ENCODE assay signal across 23 mouse cellular contexts in the genomic region with DNA sequence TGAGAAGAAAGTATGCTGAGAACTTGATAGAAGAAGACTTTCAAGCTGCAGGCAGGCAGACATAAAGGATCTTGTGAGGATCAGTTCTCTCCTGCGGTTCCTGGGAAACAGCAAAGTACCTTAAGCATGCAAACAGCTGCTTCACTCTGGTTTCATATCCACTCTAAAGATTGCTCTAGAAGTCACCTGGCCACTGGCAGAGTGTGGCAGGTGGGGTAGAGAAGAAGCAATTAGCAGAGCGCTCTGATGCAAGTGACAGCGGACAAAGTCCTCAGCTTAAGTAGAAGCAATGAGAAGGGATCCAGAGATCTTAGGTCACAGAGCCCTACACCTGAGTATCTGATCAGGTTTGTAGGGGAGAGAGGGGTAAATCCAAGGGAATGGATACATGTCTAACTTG. TPM values are rescaled to one million over a fixed set of nuclear protein-coding genes. Genes with fewer than 3 reads are reported as not detected.
"Had no signal": no experiment of that assay in that cellular context is flagged by ENCODE, and none has a peak within 500 bp of the region (broad histone marks: within the 10 kb centered on the region; RNA-seq: fewer than 3 reads in every experiment).

No protein-coding gene starts in this region.

- H3K4me1 ChIP-seq: lung, embryonic 15.5 days; midbrain, embryonic 10.5 days; midbrain, embryonic 12.5 days; neural tube, embryonic 13.5 days; neural tube, embryonic 15.5 days had no signal

- DNase-seq: liver, postnatal 0 days; lung, adult 2 months; lung, postnatal 4 days; midbrain, embryonic 14.5 days; retina, postnatal 1 day; right cerebral cortex, adult 18-20 months; right cerebral cortex, postnatal 25 days; right cerebral cortex, postnatal 4 days; spleen, adult 18-20 months; thymus, adult 18-20 months; thymus, postnatal 14 days; thymus, postnatal 36 days had no signal

- H3K27ac ChIP-seq: lung, embryonic 15.5 days; midbrain, embryonic 10.5 days; midbrain, embryonic 12.5 days; neural tube, embryonic 13.5 days; neural tube, embryonic 15.5 days had no signal

- H3K9me3 ChIP-seq: lung, embryonic 15.5 days; midbrain, embryonic 10.5 days; midbrain, embryonic 12.5 days; neural tube, embryonic 13.5 days; neural tube, embryonic 15.5 days had no signal

- H3K4me2 ChIP-seq: lung, embryonic 15.5 days; midbrain, embryonic 12.5 days; neural tube, embryonic 13.5 days; neural tube, embryonic 15.5 days had no signal

- ATAC-seq: liver, postnatal 0 days; lung, postnatal 0 days; midbrain, embryonic 16.5 days had no signal

- H3K4me3 ChIP-seq: lung, embryonic 15.5 days; midbrain, embryonic 10.5 days; midbrain, embryonic 12.5 days; myocyte; neural tube, embryonic 13.5 days; neural tube, embryonic 15.5 days had no signal

- H3K9ac ChIP-seq: liver, postnatal 0 days; lung, embryonic 15.5 days; midbrain, embryonic 12.5 days; neural tube, embryonic 13.5 days; neural tube, embryonic 15.5 days had no signal

- H3K27me3 ChIP-seq: lung, embryonic 15.5 days; midbrain, embryonic 12.5 days; neural tube, embryonic 13.5 days; neural tube, embryonic 15.5 days had no signal

- H3K36me3 ChIP-seq: lung, embryonic 15.5 days; midbrain, embryonic 10.5 days; midbrain, embryonic 12.5 days; neural tube, embryonic 13.5 days; neural tube, embryonic 15.5 days had no signal

RNA-seq across cellular contexts. Expression of a gene that starts 39.1 kb away (rescaled TPM):
- total RNA-seq: megakaryocyte-erythroid progenitor cell, adult 5-6 weeks had no signal
- polyA plus RNA-seq: midbrain, embryonic 10.5 days; midbrain, embryonic 12.5 days; midbrain, embryonic 14.5 days; myocyte; neural tube, embryonic 13.5 days had no signal

RNA-seq across cellular contexts. Expression of a gene that starts 39.1 kb away (rescaled TPM):
- total RNA-seq: megakaryocyte-erythroid progenitor cell, adult 5-6 weeks had no signal
- polyA plus RNA-seq: midbrain, embryonic 10.5 days; midbrain, embryonic 12.5 days; midbrain, embryonic 14.5 days; midbrain, embryonic 16.5 days; neural tube, embryonic 11.5 days; neural tube, embryonic 13.5 days; neural tube, embryonic 15.5 days; stomach, embryonic 14.5 days had no signal
